Mouse (Mus musculus) forelimb bud, embryonic 11.5 days (tissue): Measurements from ENCODE around the gene Gm20388.

ENCODE experiments used
- DNase-seq: peaks from one replicate; pipeline ENCODE4 v3.0.0-alpha.2; 2012; ENCODE audit warnings: low read depth, low spot score

Gm20388 gene

DNA sequence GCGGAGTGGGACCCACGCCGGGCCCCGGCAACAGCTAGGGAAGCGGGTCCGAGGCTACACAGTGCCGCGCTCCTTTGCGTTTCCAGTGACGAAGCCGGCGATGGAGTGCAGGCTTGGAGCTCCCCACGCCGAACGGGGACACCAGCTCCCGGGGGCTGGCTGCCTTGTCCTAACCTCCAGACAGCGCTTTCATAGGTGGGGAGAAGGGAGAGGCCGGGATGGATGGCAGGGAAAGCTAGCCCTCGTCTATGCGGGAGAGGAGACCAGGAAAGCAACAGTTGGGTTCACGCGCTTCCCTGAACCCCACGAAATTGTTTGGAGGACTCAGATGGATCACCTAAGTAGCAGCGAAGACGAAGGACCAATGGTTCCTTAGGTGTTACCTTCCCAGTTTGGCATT is 1204.5 kb downstream of the Gm20388 start:
- DNase-seq, result no peak

GRCm38 (mm10) chr8:121115948-121116347 is 1205.3 kb downstream of the Gm20388 start, which contains the start of gene Foxc2:
Gene Foxc2, plus strand, starts transcription at chr8:121116171.
- peak; percentile 93 for DNase-seq

GRCm38 (mm10) chr8:121116591-121117185 is 1206.0 kb downstream of the Gm20388 start:
- no peak for DNase-seq

- DNase-seq, result no peak
Measured at GRCm38 (mm10) chr8:121117186-121117651, 1206.6 kb downstream of the Gm20388 start.

GRCm38 (mm10) chr8:121117906-121118305 is 1207.3 kb downstream of the Gm20388 start:
- DNase-seq, result no peak

GRCm38 (mm10) chr8:121118634-121119420 is 1208.2 kb downstream of the Gm20388 start:
- peak; percentile 55 for DNase-seq

- no peak for DNase-seq
Measured at GRCm38 (mm10) chr8:121119635-121120455, 1209.2 kb downstream of the Gm20388 start.

- no peak for DNase-seq
Measured at GRCm38 (mm10) chr8:121120456-121121419, 1210.1 kb downstream of the Gm20388 start.

GRCm38 (mm10) chr8:121121704-121122103 is 1211.1 kb downstream of the Gm20388 start:
- DNase-seq, result no peak

GRCm38 (mm10) chr8:121122368-121122767 is 1211.7 kb downstream of the Gm20388 start:
- DNase-seq, result no peak

GRCm38 (mm10) chr8:121123113-121123512 is 1212.5 kb downstream of the Gm20388 start:
- no peak for DNase-seq

DNA sequence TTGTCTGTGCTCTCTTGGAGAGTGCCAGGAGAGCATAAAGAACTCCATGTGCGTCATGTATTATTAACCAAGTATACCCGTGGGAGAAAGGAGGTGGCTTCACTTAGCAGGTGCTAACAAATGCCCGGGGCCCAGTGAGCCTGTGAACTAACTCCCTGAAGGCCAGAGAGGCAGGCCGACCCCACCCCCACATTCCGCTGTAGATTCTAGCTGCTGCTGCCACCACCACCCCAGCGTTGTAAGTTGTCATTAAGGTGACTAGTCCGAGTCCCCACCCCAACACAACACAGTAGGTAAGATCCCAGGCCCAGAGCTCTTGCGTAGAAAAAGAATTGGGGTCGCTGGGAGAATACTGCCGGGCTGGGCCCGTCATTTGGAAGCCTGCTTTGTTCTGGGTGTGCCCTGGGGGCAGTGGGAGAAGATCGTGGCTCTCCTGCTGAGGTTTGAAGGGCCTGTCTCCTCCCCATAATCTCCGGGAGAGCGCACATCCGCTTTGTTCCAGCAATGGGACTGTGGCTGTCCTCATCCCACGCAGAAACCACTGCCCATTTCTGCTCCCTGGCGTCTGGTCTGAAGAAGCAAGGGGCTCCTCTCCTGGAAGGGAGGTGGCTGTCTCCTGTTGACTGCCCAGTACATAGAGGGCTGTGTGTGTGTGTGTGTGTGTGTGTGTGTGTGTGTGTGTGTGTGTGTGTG is 1214.1 kb downstream of the Gm20388 start:
- no peak for DNase-seq

DNA sequence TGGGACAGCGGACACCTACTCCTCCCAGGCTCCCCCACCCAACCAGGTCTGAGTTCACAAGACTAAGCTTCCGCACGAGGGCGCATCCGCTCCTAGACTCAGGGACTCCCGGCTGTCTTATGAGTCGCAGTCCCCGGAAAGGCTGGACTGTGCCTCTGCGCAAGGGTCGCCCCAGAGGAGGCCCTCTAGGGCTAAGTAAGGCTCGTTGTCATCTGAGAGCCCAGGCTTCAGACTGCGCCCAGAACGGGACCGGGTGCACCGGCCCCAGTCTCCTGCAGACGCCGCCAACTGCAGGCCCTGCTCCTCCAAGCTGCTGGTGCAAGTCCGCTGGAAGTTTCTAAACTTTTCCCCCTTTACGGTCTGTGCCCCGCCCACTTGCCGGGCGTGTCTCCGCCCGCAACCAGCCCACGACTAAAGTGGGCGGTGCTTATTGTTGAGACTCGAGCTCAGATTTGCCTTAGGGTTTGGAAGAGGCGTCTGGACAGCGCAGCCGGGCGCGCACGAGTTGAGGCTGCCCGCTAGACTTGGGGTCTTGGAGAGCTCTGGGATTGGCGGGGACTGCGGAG is 1214.8 kb downstream of the Gm20388 start:
- peak; percentile 89 for DNase-seq

DNA sequence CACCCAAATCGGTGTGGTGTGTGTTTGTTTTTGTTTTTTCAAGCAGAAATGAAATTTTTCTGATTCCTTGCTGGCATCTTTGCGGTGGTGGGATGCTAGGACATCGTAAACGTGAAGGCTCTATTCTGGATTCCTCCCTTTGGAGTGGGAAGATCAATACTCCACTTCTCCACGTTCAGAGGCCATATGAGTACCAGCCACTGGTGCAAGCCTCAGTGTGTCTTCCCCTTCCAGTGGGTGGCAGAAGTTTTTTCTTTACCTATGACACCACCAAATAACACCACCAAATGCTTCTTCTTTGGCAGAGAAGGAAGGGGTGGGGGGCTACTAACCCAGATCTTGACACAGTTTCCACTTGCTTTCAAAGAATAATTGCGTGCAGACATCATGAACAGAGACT is 1215.5 kb downstream of the Gm20388 start:
- no peak for DNase-seq

- DNase-seq, result no peak
Measured at GRCm38 (mm10) chr8:121126694-121127093, 1216.1 kb downstream of the Gm20388 start.

DNA sequence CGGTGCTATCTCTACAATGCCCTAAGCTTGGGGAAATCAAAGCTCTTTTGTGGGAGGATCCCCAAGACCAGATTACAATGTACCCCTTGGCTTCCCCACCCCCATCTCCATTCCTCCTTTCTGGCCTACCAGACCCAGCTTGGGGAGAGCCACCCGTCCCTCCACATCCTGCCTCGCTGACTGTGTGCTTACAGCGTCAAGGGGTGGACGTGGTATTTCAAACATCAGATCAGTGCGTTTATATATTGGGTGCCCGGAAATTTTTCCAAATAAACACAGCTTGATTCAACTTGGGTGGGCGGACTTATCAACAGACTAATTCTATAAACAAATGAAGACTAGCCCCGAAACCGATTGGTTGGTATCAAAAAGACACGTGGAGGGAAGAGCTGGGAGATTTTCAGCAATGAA is 1216.7 kb downstream of the Gm20388 start:
- DNase-seq, result no peak

DNA sequence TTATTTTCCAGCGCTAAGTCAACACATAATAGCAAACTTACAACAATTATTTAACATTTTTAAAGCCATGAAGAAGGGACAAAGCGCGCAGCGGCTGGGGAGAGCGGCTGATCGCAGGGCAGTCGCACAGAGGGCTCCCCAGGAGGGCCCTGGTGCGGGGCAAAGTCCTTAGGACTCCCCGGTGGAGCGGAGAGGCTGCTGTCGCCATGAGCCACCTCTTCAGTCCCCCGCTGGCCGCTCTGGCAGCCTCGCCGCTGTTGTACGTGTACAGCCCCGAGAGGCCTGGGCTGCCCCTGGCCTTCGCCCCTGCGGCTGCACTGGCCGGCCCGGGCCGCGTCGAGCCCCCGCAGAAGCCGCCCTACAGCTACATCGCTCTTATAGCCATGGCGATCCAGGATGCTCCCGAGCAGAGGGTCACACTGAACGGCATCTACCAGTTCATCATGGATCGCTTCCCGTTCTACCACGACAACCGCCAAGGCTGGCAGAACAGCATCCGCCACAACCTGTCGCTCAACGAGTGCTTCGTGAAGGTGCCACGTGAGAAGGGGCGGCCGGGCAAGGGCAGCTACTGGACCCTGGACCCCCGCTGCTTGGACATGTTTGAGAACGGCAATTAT is 1217.2 kb downstream of the Gm20388 start, which contains the start of gene Foxl1:
TSS of gene Foxl1 (plus strand) at position 185 of the 620 bp plus-strand sequence.
- no peak for DNase-seq

- DNase-seq, result no peak
Measured at GRCm38 (mm10) chr8:121128531-121129264, 1218.1 kb downstream of the Gm20388 start.
